Mouse (Mus musculus): ENCODE data around the gene Gif. TPM values are rescaled to one million over a fixed set of nuclear protein-coding genes. Genes with fewer than 3 reads are reported as not detected.

The Gif gene
- total RNA-seq, 4 experiments from 2014 or later, result not detected

- DNase-seq (ENCODE audit: low spot score in 2 of 2), result no peak
Measured at GRCm38 (mm10) chr19:11793741-11794359, 46.5 kb downstream of the Gif start.

- DNase-seq (ENCODE audit: low spot score in 2 of 2), result no peak
Measured at GRCm38 (mm10) chr19:11794447-11794846, 47.1 kb downstream of the Gif start.

GRCm38 (mm10) chr19:11800531-11801315 is 53.4 kb downstream of the Gif start:
- DNase-seq (ENCODE audit: low spot score in 2 of 2), result no peak

- DNase-seq (ENCODE audit: low spot score in 2 of 2), result no peak
Measured at GRCm38 (mm10) chr19:11804423-11804822, 57.1 kb downstream of the Gif start.

- DNase-seq (ENCODE audit: low spot score in 2 of 2), result no peak
Measured at GRCm38 (mm10) chr19:11807251-11807650, 59.9 kb downstream of the Gif start.

- no peak for DNase-seq (ENCODE audit: low spot score in 2 of 2)
Measured at GRCm38 (mm10) chr19:11807822-11808221, 60.5 kb downstream of the Gif start.

- no peak for DNase-seq (ENCODE audit: low spot score in 2 of 2)
Measured at GRCm38 (mm10) chr19:11808452-11808851, 61.1 kb downstream of the Gif start.

GRCm38 (mm10) chr19:11810003-11810758 is 62.8 kb downstream of the Gif start:
- no peak for DNase-seq (ENCODE audit: low spot score in 2 of 2)

- DNase-seq (ENCODE audit: low spot score in 2 of 2), result no peak
Measured at GRCm38 (mm10) chr19:11810856-11811255, 63.5 kb downstream of the Gif start.

GRCm38 (mm10) chr19:11811688-11812365 is 64.5 kb downstream of the Gif start:
- DNase-seq (ENCODE audit: low spot score in 2 of 2), result no peak

Other genes with a start within 250 kb of the Gif start
- 1 to 10 TPM in 2 of 4 experiments, under 1 TPM in 2; 0.57 to 3.3 (median 1.3) TPM for gene Ms4a6b, start 231.0 kb upstream of the Gif start, total RNA-seq (2022)
- gene Ms4a4d, start 210.8 kb upstream of the Gif start, total RNA-seq (2022), result not detected
- 1 to 10 TPM in 3 of 4 experiments, under 1 TPM in 1; 0.98 to 2.5 (median 2.3) TPM for gene Ms4a6d, start 142.7 kb upstream of the Gif start, total RNA-seq (2022)
- gene Ms4a2, start 123.8 kb upstream of the Gif start, total RNA-seq (2022), result under 1 TPM in 1 of 4 experiments, not detected in 3; 0.40 TPM
- gene Ms4a3, start 106.7 kb upstream of the Gif start, total RNA-seq (2022), result not detected
- gene Oosp2, start 87.0 kb upstream of the Gif start, total RNA-seq (2022), result not detected
- not detected for gene Oosp1, start 56.4 kb upstream of the Gif start, total RNA-seq (2022)
- not detected for gene Oosp3, start 50.5 kb upstream of the Gif start, total RNA-seq (2022)
- 10 to 100 TPM; 36.1 to 45.6 (median 42.7) TPM for gene Mrpl16, start 22.8 kb downstream of the Gif start, total RNA-seq (2022)
- 10 to 100 TPM; 27.7 to 33.8 (median 29.7) TPM for gene Stx3, start 71.8 kb downstream of the Gif start, total RNA-seq (2022)
- not detected for gene Olfr1417, start 91.7 kb downstream of the Gif start, total RNA-seq (2022)
- not detected for gene Olfr1418, start 113.5 kb downstream of the Gif start, total RNA-seq (2022)
- gene Olfr1419, start 127.6 kb downstream of the Gif start, total RNA-seq (2022), result under 1 TPM in 1 of 4 experiments, not detected in 3; 0.13 TPM
- not detected for gene Olfr1420, start 139.0 kb downstream of the Gif start, total RNA-seq (2022)
- gene Patl1, start 164.8 kb downstream of the Gif start, total RNA-seq (2022), result 10 to 100 TPM; 19.4 to 22.9 (median 21.1) TPM
- 10 to 100 TPM; 56.8 to 62.7 (median 59.6) TPM for gene Osbp, start 218.4 kb downstream of the Gif start, total RNA-seq (2022)

Measured in left cerebral cortex, adult 8-10 months (tissue).